Mouse (Mus musculus): ENCODE measurements around the gene Mms19. TPM values are rescaled to one million over a fixed set of nuclear protein-coding genes. Genes with fewer than 3 reads are reported as not detected.

Gene Mms19
- polyA plus RNA-seq, 1 experiment from 2014 or later: 37.5 TPM

- H3K27me3 ChIP-seq (replicated peaks): no peaks in the 10 kb centered on the region
- no peaks in the 10 kb centered on the region for H3K36me3 ChIP-seq (replicated peaks)
- H3K4me2 ChIP-seq: no peak overlapping the region
- no peak overlapping the region for H3K4me3 ChIP-seq
- no peak overlapping the region for H3K27ac ChIP-seq
- H3K4me1 ChIP-seq: no peaks in the 10 kb centered on the region; the same call in 1 of the 2 replicates
- 56% methylated on average over 4 of the region's 4 CpGs for WGBS
- no peak for ATAC-seq (replicated peaks)
- no peaks in the 10 kb centered on the region for H3K9me3 ChIP-seq
- H3K9ac ChIP-seq: no peak overlapping the region
Observed at GRCm38 (mm10) chr19:42010436-42010835, 29.5 kb upstream of the Mms19 start.

- H3K9ac ChIP-seq: no peak overlapping the region
- H3K4me3 ChIP-seq: no peak overlapping the region
- ATAC-seq (replicated peaks): no peak
Observed at GRCm38 (mm10) chr19:42009067-42009466, 28.1 kb upstream of the Mms19 start.

GRCm38 (mm10) chr19:42008586-42008985, 27.6 kb upstream of the Mms19 start:
- Histone ChIP-seq H3K9me3 (no peaks in the 10 kb centered on the region), H3K36me3 (replicated peaks) (no peaks in the 10 kb centered on the region), H3K9ac (no peak overlapping the region), H3K4me3 (no peak overlapping the region), H3K27me3 (replicated peaks) (no peaks in the 10 kb centered on the region), H3K4me2 (no peak overlapping the region), H3K27ac (no peak overlapping the region), H3K4me1 (no peaks in the 10 kb centered on the region; the same call in 1 of the 2 replicates)
- 64% methylated on average over 3 of the region's 3 CpGs for WGBS
- ATAC-seq (replicated peaks): no peak

More at GRCm38 (mm10) chr19:42009067-42009466, 28.1 kb upstream of the Mms19 start:
- Histone ChIP-seq H3K4me1 (no peaks in the 10 kb centered on the region; the same call in 1 of the 2 replicates), H3K4me2 (no peak overlapping the region), H3K27ac (no peak overlapping the region), H3K9me3 (no peaks in the 10 kb centered on the region), H3K27me3 (replicated peaks) (no peaks in the 10 kb centered on the region), H3K36me3 (replicated peaks) (no peaks in the 10 kb centered on the region)
- WGBS: 76% methylated on average over 7 of the region's 7 CpGs

GRCm38 (mm10) chr19:42006568-42006967, 25.6 kb upstream of the Mms19 start:
- Histone ChIP-seq H3K9me3 (no peaks in the 10 kb centered on the region), H3K4me3 (no peak overlapping the region), H3K4me1 (no peaks in the 10 kb centered on the region; the same call in 1 of the 2 replicates), H3K36me3 (replicated peaks) (no peaks in the 10 kb centered on the region), H3K27ac (no peak overlapping the region), H3K9ac (no peak overlapping the region), H3K4me2 (no peak overlapping the region), H3K27me3 (replicated peaks) (no peaks in the 10 kb centered on the region)
- ATAC-seq (replicated peaks): no peak
- 74% methylated on average over 8 of the region's 8 CpGs for WGBS

GRCm38 (mm10) chr19:42005616-42006015, 24.7 kb upstream of the Mms19 start:
- H3K27ac ChIP-seq: no peak overlapping the region
- no peak overlapping the region for H3K4me2 ChIP-seq
- no peaks in the 10 kb centered on the region for H3K27me3 ChIP-seq (replicated peaks)
- ATAC-seq (replicated peaks): no peak
- WGBS: 80% methylated on average over 3 of the region's 3 CpGs
- no peaks in the 10 kb centered on the region for H3K9me3 ChIP-seq
- H3K4me1 ChIP-seq: no peaks in the 10 kb centered on the region; the same call in 1 of the 2 replicates
- no peak overlapping the region for H3K4me3 ChIP-seq
- no peak overlapping the region for H3K9ac ChIP-seq
- H3K36me3 ChIP-seq (replicated peaks): no peaks in the 10 kb centered on the region

GRCm38 (mm10) chr19:42004258-42004657, 23.3 kb upstream of the Mms19 start:
- ATAC-seq (replicated peaks): no peak
- 75% methylated on average over 6 of the region's 6 CpGs for WGBS
- no peaks in the 10 kb centered on the region for H3K27me3 ChIP-seq (replicated peaks)
- H3K9me3 ChIP-seq: no peaks in the 10 kb centered on the region
- H3K4me2 ChIP-seq: no peak overlapping the region
- H3K9ac ChIP-seq: no peak overlapping the region
- H3K4me1 ChIP-seq: no peaks in the 10 kb centered on the region; the same call in 1 of the 2 replicates
- H3K4me3 ChIP-seq: no peak overlapping the region
- no peaks in the 10 kb centered on the region for H3K36me3 ChIP-seq (replicated peaks)
- H3K27ac ChIP-seq: no peak overlapping the region

- Histone ChIP-seq H3K27ac (no peak overlapping the region), H3K9ac (no peak overlapping the region)
- WGBS: 91% methylated on average over 12 of the region's 12 CpGs
Observed at GRCm38 (mm10) chr19:42001253-42001980, 20.5 kb upstream of the Mms19 start.

GRCm38 (mm10) chr19:42000446-42000958, 19.5 kb upstream of the Mms19 start:
- no peaks in the 10 kb centered on the region for H3K27me3 ChIP-seq (replicated peaks)
- WGBS: 76% methylated on average over 4 of the region's 4 CpGs
- no peaks in the 10 kb centered on the region for H3K36me3 ChIP-seq (replicated peaks)
- no peaks in the 10 kb centered on the region for H3K4me1 ChIP-seq
- no peak for ATAC-seq (replicated peaks)
- H3K4me3 ChIP-seq: no peak overlapping the region
- H3K4me2 ChIP-seq: no peak overlapping the region
- no peak overlapping the region for H3K27ac ChIP-seq
- no peak overlapping the region for H3K9ac ChIP-seq
- H3K9me3 ChIP-seq: no peaks in the 10 kb centered on the region

More at GRCm38 (mm10) chr19:42001253-42001980, 20.5 kb upstream of the Mms19 start:
- ATAC-seq (replicated peaks): no peak
- Histone ChIP-seq H3K27me3 (replicated peaks) (no peaks in the 10 kb centered on the region), H3K36me3 (replicated peaks) (no peaks in the 10 kb centered on the region), H3K4me1 (no peaks in the 10 kb centered on the region), H3K4me2 (no peak overlapping the region), H3K9me3 (no peaks in the 10 kb centered on the region), H3K4me3 (no peak overlapping the region)

GRCm38 (mm10) chr19:41999688-42000283, 18.8 kb upstream of the Mms19 start:
- H3K4me3 ChIP-seq: no peak overlapping the region
- H3K9me3 ChIP-seq: no peaks in the 10 kb centered on the region
- no peak overlapping the region for H3K4me2 ChIP-seq
- no peak overlapping the region for H3K27ac ChIP-seq
- no peaks in the 10 kb centered on the region for H3K4me1 ChIP-seq
- no peaks in the 10 kb centered on the region for H3K27me3 ChIP-seq (replicated peaks)
- no peak for ATAC-seq (replicated peaks)
- WGBS: 94% methylated on average over 4 of the region's 4 CpGs
- no peak overlapping the region for H3K9ac ChIP-seq
- H3K36me3 ChIP-seq (replicated peaks): no peaks in the 10 kb centered on the region

GRCm38 (mm10) chr19:41998770-41999548, 18.0 kb upstream of the Mms19 start:
- Histone ChIP-seq H3K27ac (no peak overlapping the region), H3K9me3 (no peaks in the 10 kb centered on the region), H3K9ac (no peak overlapping the region), H3K36me3 (replicated peaks) (no peaks in the 10 kb centered on the region), H3K4me2 (no peak overlapping the region), H3K27me3 (replicated peaks) (no peaks in the 10 kb centered on the region), H3K4me1 (no peaks in the 10 kb centered on the region), H3K4me3 (no peak overlapping the region)
- WGBS: 89% methylated on average over 9 of the region's 9 CpGs
- ATAC-seq (replicated peaks): no peak

- 92% methylated on average over 10 of the region's 10 CpGs for whole genome bisulfite sequencing
Observed at GRCm38 (mm10) chr19:41997090-41997489, 16.1 kb upstream of the Mms19 start.

GRCm38 (mm10) chr19:41995483-41995882, 14.5 kb upstream of the Mms19 start:
- no peaks in the 10 kb centered on the region for H3K9me3 ChIP-seq
- H3K27ac ChIP-seq: no peak overlapping the region
- H3K4me3 ChIP-seq: no peak overlapping the region
- H3K36me3 ChIP-seq (replicated peaks): no peaks in the 10 kb centered on the region
- H3K4me2 ChIP-seq: no peak overlapping the region
- no peak overlapping the region for H3K9ac ChIP-seq
- no peak for ATAC-seq (replicated peaks)
- 44% methylated on average over 1 of the region's 1 CpGs for WGBS
- no peaks in the 10 kb centered on the region for H3K4me1 ChIP-seq
- H3K27me3 ChIP-seq (replicated peaks): no peaks in the 10 kb centered on the region

More at GRCm38 (mm10) chr19:41997090-41997489, 16.1 kb upstream of the Mms19 start:
- H3K9me3 ChIP-seq: no peaks in the 10 kb centered on the region
- no peak overlapping the region for H3K9ac ChIP-seq
- no peak overlapping the region for H3K4me3 ChIP-seq
- no peak for ATAC-seq (replicated peaks)
- H3K4me2 ChIP-seq: no peak overlapping the region
- H3K4me1 ChIP-seq: no peaks in the 10 kb centered on the region
- H3K27me3 ChIP-seq (replicated peaks): no peaks in the 10 kb centered on the region
- no peaks in the 10 kb centered on the region for H3K36me3 ChIP-seq (replicated peaks)
- H3K27ac ChIP-seq: no peak overlapping the region
